Mouse (Mus musculus): ENCODE data around the gene Rtkn.

- TF ChIP-seq CHD2 (IDR thresholded peaks at IDR 0.05; ENCODE audit: low read depth, low read length) (no peak), MAFK (IDR thresholded peaks at IDR 0.05; ENCODE audit: insufficient read depth, low read depth, low read length) (no peak), HCFC1 (IDR thresholded peaks at IDR 0.05; ENCODE audit: borderline replicate concordance, insufficient read depth, low read length) (no peak)
Measured at GRCm38 (mm10) chr6:83161921-83162641, 26.8 kb downstream of the Rtkn start.

Data from ES-E14 (cell line).